Mouse (Mus musculus) T-helper 17 cell (primary cell): Measurements from ENCODE around the gene Gramd2.

ENCODE experiments used
- in situ Hi-C, 2 experiments: fragments of 300-600 bp; cut with MboI, MseI; formaldehyde crosslinking; loops; 1 replicate in 1 of 2; 2 replicates in 1 of 2; pipeline ENCODE4 v1.15.1; 2025; ENCODE audit warnings: high pct_unique_total_duplicates in 2 of 2

Gramd2 gene

DNA sequence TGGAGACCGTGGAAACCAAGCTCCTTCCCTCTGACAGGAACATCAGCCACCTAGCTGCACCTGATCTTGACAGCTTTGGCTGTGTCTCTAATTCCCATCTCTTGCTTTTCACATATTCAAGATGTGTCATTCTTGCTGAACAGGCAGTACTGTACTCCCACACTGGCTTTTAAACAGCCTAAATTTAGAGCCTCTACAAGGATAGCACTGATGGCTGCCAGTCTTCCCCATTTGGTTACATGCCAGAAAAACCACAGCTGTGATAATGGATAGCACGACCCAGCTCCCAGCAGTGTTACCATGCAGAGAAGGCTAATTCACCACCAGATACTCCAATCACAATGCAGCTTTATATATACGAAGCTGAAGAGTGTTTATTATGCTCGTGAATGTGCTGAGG, 12.7 kb upstream of the Gramd2 start:
- in situ Hi-C loops = loop anchor here in 1 of 2 experiments (5.0 kb wide), 1 partner anchor 40 kb away; no protein-coding TSS in a partner anchor

DNA sequence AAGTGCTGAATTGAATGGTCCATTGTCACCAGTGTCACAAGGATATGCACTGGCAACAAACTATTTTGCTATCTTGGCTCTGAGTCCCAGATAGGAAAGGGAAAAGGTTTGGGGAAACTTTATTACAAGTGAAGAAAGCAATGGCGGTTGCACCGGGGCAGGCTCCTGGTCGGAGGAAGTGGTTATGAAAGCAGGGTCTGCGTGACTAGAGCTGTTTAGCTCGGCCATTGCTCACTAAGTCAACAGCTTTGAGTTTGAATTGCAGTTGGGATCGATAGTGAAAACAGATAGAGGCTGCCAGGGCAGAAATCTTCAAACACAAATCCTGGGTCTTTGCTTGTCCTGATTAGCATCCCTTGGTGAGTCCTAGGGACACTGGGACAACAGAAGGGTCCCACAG, 12.0 kb upstream of the Gramd2 start:
- in situ Hi-C loops = loop anchor here in 1 of 2 experiments (5.0 kb wide), 1 partner anchor 41 kb away; no protein-coding TSS in a partner anchor

DNA sequence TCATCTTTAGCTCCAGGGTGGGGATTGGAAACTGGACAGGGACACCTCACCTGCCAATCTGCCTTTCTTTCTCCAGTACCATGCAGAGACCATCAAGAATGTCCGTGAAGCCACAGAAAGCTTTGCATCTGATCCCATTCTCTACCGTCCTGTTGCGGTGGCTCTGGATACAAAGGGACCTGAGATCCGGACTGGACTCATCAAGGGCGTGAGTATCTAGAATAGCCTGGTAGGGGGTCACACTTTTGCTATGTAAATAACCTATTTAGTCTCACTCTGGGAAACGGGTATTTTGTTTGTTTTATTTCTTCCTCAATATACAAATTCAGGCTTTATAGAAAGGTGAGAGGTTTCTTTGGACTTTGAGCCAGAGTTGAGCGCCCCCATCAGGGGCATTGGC, 11.5 kb upstream of the Gramd2 start:
- in situ Hi-C loops = loop anchor here in 1 of 2 experiments (5.0 kb wide), 1 partner anchor 41 kb away; no protein-coding TSS in a partner anchor

DNA sequence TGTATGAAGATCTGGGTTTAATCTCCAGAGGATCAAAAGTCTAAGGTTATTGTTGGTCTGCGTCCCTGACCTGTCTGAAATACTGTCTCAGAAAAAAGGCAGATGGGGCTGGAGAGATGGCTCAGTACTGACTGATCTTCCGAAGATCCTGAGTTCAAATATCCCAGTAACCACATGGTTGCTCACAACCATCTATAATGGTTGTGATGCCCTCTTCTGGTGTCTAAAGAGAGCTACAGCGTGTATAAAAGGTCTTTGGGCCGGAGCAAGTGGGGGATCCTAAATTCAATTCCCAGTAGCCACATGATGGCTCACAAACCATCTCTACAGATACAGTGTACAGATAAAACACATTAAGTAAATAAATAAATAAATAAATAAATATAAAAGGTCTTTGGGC, 10.8 kb upstream of the Gramd2 start:
- in situ Hi-C loops = loop anchor here in 1 of 2 experiments (5.0 kb wide), 1 partner anchor 42 kb away; no protein-coding TSS in a partner anchor

DNA sequence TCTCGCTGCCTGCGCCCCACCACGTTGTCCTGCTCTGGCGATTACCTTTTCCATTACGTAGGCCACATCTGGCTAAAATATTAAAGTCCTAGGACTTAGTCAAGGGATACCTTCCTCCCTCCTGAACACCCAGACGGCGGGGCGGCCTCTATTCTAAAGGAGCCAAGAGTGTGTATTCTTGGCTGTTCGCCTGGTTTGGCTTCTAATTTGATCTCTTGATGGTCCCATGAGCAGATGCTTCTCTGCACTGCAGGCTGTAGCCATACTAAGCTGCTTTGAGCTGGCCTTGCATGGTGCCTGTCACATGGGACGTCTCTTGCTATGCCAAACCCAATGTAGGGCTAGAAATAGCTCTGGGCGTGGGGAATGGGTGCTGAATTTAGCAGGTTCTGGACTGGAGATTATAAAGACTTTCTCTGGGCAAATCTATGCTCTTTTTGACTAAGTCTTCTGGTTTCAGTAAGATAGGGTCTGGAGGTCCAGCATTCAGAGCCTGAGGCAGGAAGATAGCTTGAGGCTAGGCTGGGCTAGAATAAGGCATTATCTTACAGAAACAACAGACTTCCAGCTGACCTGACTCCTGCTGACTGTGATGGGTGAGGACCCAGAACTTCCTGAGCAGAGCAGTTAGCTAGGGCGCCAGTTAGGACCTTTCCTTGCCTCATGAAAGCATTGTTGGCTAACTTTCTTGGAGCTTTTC, 7.6 kb upstream of the Gramd2 start:
- in situ Hi-C loops = no loop called here

DNA sequence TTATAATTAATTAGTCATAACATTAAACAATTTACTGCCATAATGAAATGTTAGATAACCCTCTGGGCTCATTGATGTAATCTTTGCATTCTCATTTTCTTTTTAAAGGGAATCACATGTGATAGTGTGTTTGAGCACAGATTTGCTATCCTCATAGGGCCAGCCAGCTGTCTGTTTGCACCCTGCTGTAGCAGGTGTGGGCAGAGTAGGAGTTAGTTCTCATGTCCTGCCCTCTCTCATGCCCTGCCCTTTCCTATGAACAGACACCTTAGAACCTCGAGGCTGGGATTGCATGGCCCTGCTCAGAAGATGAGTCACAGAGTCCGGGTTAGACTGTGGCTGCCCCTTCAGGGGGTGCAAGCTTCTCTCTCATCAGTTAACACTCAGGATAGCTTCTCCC, 6.5 kb upstream of the Gramd2 start:
- in situ Hi-C loops = no loop called here

DNA sequence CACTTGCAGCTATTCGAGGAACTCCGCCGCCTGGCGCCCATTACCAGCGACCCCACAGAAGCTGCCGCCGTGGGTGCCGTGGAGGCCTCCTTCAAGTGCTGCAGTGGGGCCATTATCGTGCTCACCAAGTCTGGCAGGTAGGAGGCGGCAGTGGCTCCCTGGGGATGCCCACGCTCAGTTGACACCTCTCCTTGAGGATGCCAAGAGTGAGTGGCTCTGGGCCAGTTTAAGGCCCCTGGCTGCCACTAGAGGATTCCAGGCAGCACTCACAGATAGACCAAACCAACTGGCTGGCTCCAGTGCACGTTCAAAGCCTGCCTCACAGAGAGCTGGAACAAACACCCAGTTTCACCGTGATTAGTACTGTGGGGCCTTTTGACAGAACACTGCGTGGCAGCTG, 4.3 kb upstream of the Gramd2 start:
- in situ Hi-C loops = no loop called here

DNA sequence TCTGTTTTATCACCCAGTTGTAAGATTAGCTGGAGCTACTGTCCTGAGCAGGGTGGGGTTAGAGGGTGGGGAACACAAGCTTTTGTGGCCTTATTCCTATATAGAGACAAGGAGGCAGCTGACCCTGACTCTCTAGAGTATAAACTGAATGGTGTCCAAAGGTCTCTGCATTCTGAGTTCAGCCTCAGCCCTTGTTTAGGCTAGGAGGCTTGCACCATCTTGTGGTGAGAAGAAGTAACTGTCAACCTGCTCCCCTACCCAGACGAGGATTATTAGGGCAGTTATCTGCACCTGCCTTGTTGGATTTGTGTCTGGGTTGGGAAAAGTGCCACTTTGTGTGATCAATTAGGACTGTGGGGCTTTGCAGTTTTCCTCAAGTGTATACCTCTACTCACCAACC, 1.6 kb upstream of the Gramd2 start:
- in situ Hi-C loops = no loop called here

DNA sequence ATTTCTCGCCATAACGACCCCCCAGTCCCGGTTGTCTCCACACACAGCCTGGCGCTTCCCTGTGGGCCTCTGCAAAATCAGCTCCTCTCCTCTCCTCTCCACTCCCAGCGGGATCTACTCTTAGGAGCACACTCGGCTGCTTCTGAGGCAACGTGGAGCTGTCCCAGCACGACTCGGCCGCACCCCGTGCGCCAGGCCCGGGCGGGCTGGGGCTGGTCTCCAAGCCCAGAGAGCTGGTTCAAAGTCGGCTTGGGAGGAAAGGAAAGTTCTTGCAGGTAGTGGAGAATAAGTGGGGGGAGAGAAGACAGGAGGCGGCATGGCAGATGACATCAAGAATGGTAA, 561 bp downstream of the Gramd2 start:
- in situ Hi-C loops = no loop called here

DNA sequence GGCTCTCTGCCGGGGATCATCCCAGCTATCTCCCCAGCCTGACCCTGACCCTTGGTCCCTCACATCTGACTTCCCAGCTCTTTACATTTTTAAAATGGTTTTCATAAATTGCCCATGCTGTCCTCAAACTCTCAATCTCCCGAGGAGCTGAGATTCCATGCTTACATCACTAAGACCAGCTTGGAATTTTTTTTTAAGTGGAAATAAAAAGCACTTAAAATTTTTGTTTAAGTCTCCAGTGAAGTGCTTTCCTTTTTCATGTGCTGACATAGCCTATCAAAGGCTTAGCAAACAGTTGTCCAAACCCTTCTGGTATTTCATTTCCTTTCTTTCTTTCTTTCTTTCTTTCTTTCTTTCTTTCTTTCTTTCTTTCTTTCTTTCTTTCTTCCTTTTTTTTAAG, 4.1 kb downstream of the Gramd2 start:
- in situ Hi-C loops = no loop called here

DNA sequence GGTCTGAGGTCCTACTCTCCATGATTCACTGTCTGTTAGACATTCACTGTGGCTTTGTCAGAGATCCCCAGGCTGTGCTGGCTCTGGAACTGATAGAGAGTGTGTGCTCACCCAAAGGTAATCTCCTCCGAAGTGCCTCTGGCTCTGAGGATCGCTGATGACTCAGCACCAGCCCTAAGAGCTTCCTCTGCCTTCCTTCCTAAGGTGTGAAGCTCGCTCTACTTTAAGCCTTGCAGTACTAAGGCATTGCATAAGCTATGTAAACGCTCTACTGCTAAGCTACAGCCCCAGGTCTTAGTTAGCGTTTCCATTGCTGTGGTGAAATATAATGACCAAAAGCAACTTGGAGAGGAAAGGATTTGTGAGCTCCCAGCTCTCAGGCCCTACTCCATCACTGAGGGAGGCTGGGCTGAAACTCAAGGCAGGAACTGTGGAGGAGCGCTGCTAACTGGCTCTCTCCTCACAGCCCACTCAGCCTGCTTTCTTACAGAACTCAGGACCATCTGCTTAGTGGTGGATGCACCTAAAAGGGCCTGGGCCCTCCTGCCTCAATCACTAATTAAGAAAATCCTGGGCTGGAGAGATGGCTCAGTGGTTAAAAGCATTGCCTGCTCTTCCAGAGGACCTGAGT, 7.6 kb downstream of the Gramd2 start:
- in situ Hi-C loops = no loop called here

DNA sequence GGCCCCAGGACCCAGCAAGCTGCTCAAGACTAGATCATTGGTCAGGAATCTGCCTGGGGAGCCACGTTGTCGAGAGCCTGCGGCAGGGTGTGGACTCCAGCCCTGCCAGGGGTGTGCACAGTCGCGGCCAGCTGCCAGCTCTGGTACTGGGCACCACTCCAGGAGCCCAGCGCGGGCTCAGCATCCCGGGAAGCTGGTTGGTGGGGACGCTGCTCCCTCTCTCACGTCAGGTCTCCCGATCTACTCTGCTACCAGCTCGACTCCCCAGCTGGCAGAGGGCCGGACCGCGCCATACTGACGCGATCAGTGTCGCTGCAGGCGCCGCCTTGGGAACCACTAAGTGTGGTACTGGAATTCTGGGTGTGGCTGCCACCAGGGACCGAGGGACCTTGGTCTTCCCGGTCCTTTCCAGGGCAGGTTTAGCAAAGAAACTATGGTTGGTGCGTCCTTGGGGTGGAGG, 11.7 kb downstream of the Gramd2 start:
- in situ Hi-C loops = no loop called here

DNA sequence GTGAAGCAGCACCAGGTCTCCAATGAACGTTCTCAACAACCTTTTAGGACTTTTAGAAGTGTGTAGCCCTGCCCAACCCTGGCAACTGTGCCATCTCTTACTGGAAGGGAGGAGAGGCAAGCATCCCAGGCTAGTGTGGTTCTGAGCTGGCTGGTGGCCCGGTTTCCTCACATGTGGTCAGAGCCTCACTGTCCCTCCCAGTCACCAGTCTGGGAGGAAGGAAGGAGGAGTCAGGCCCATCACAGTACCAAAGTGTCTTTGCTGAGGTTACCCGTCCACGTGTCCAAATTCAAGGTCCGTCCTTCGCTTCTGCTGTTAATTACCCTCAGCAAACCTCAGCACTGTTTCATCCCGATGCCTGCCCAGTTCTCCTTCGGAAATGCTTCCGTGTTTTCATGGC, 12.2 kb downstream of the Gramd2 start:
- in situ Hi-C loops = no loop called here

DNA sequence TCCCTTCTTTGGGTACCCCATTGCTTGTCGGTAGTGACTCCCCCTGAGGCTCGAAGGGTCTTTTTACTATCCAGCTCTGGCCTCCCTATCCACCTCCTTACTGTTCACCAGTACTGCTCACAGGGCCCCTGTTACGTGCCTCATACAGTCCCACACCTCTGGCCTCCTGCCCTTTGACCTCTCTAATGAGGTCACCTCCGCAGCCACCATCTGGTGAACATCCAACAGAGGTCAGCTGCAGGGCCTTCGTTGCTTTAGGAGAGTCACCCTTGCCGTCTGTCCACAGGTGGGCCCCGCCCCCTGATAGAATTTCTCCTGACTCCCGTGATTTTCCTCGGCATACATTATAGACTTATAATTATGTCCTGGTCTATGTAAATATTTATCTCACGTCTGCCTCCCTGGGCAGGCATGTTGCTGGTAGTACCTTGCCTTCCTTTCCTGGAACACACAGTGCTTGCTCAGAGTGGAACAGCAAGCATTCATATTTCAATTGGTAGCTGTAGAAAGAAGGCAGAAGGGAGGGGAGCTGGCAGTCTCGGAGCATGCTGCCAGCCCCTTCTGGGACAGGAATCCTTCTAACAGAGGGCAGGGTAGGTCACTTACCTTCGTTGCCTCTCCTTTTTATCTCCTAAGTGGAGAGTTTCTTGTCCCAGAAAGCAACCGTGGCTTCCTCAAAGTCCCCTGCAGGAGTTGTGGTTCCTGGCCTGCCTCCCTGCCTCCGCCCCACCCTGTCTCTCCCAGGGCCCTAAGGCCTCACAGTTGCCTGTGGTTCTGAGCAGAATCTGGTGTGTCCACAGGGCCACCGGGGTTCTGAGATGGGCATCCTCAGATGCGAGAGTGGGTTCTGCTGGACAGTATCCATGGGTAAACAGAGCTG, 14.9 kb downstream of the Gramd2 start:
- in situ Hi-C loops = no loop called here

DNA sequence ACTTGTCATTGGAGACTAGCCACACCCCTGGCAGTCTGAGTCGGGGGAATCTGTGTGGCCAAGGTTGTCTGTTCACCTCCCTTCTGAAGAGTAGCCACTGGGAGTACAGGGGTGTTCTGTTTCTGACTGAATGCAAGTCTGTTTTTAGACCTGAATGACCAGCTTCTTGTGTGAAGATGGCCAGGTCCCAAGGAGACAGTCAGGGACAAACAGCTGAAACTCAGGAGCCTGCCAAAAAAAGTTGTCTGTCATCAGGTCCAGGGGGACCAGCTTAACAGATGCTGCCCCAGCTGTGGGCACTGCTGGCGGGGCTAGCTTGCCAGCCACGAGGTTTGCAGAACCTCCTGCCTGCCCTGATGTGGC, 15.5 kb downstream of the Gramd2 start:
- in situ Hi-C loops = no loop called here

DNA sequence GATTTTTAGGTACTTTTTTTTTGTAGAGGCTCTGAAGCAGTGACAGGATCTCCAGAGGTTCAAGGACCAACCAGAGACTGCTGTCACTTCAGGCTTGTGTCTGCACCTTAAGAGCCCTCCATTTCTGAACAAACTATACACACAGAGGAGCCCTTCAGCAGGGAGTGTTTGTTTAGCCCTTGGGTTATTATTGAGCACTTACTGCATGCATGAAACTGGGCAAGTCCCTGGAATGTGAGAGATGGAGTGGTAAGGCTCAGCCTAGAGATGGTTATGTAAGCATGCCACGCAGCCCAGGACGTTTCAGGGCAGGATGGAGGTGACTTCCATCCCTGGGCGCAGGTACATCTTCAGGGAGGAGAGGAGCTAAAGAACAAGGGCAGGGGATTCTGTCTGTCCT, 16.4 kb downstream of the Gramd2 start:
- in situ Hi-C loops = no loop called here

DNA sequence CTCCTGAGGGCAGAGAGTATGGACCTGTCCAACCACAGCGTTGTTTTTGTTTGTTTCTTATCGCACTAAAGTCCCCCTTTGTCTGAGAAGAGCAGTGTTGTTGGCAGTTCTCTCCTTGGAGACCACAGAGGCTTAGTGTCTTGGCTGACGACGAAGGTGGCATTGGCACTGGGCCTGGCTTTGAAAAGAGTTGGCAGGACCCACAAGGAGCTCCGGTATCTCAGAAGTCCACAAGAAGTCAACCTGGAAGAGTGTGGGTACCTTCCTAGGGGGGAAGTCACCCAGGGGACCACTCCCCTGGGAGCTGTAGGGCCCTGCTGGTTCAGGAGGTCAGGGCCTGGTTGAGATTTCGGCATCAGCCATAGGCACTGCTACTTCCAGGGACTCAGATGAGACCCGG, 21.1 kb downstream of the Gramd2 start:
- in situ Hi-C loops = no loop called here

DNA sequence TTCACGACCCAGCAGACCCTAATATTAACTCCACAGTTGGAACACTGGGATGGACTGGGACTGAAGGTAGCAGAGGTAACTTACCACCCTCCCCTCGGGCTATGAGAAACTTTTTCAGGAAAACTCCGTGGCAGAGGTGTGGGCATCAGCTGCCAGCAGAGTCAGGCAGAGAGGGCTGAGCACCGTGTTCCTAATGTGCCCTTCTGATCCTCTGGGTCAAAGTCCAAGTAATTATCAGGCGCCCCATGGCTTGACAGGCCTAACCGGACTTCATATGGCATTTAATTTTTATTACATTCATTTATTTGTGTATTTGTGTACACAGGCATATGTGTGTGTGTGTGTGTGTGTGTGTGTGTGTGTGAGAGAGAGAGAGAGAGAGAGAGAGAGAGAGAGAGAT, 23.2 kb downstream of the Gramd2 start:
- in situ Hi-C loops = no loop called here

DNA sequence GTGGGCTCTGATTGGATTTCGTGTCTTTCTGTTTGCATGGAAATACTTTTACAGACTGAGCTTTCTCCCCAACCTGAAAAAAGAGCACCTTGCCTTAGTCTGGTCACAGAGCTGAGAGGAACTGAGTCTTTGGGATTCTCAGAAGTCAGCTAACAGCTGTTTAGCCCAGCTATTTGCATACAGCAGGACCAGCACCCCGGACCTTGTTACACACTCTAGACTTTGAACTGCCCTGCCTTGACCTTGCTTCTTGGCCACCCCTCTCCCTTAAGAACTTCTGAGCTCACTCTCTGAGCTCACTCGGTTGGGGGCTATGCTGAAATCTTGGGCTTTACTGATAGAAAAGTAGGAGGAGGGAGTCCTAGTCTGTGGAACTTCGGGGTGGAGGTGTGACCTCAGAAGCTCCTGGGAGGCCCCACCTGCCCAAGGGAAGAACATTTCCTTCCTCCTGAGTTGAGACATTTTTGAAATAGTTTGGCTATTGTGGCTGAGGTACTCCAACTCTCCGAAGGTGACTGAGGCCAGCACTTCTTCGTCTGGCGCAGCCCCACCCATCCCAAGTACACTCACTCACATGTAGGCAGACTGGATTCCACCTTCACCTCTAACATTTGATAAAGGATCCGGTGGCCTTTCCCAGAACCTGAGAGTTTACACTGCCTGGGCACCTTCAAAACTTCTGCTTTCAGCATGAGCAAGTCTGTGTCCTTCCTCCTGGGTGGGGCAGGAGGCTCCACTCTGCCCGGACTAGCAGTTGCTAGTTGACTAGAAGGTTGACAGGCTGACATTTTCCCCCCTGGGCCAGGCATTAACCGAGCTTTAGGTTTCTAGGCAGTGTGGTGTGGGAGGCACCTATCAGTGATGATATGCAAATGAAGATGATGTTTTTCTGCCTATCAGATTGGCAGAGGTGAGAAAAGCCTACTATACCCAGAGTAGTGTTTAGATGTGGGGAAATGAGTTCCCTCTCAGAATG, 27.2 kb downstream of the Gramd2 start:
- in situ Hi-C loops = no loop called here

DNA sequence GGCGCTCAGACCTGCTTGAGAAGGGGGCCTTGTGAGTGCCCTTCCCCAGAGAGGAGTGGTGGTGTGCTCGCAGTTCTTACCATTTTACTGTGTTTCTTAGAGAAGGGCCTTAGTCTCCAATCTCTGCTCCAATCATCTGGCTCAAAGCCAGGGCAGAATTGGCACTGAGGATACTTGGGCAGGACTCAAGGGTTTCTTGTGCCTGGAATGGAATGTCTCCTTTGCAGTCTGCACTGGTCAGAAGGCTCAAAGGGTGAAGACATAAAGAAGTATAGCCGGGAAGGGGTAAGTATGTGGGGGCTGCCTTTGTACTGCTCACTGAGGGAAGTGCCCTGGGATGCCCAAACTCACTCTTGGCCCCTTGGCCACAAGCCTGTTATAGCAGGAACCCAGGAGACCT, 29.3 kb downstream of the Gramd2 start:
- in situ Hi-C loops = no loop called here

DNA sequence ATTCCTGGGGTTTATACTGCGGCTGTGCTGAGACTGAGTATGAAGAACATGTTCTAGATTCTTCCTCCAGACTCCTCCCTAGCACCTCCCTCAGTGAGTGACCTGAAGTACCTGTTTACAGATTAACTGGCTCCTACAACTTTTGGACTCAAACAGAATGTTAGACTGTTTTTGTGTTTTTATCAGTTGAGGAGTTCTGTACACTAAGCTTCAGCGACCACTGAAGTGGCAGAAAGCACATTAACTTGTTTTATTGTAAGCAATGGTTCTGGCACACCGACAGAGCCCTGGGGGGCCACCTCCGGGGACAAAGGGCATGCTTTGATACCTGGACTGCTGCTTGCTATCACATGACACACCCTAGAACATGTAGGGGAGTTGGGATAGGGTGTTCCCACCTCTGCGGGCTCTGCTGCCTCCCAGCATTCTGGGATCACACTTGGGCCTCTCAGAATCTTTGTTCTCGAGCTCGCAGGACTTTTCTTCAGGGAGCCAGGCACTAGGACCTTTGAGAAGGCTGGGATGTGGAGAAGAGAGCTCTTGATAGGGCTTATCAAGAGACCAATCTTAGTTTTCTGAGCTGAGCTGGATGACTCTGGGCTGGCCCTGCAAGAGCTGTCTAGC, 36.4 kb downstream of the Gramd2 start:
- in situ Hi-C loops = no loop called here
